Mouse (Mus musculus) liver, postnatal 0 days (tissue): ENCODE measurements at regions not wholly inside any gene's neighbourhood (a gene's known extent, or its start where the extent isn't known, plus 50 kb on each side); places are given as distances from the start of the nearest gene placed in this dataset.

Experiments used
- CTCF ChIP-seq: sonication (generic); IDR thresholded peaks from 2 replicates; pipeline ENCODE4 v1.5.1; 2016; ENCODE audit warnings: antibody characterized with exemption, low read depth
- EP300 ChIP-seq: IDR thresholded peaks from 2 replicates; pipeline ENCODE4 v1.6.1; 2016; ENCODE audit warnings: antibody characterized with exemption, low read depth, mild to moderate bottlenecking

GRCm38 (mm10) chr3:102276283-102276682 lies 71.8 kb upstream of the Vangl1 start:
- TF ChIP-seq CTCF (no peak), EP300 (no peak)
